Mouse (Mus musculus) midbrain, embryonic 10.5 days (tissue): ENCODE results near the gene Gm44596. TPM values are rescaled to one million over a fixed set of nuclear protein-coding genes. Genes with fewer than 3 reads are reported as not detected.
A peak's percentile ranks its signal among the peaks of the same experiment; 100 is the strongest.
"Not testable (repeated sequence)": the region's sequence is repeated elsewhere in the genome, so short reads cannot be mapped to it uniquely, and the experiment has no call there.

Source experiments
- DNase-seq: peaks from one replicate; pipeline ENCODE4 v3.0.0-alpha.2; 2017; ENCODE audit warnings: low spot score
- H3K27ac ChIP-seq: fragments of 300-500 bp; sonication (generic); replicated peaks from 2 replicates; pipeline ENCODE4 v1.5.1; 2016; ENCODE audit warnings: mild to moderate bottlenecking
- H3K27me3 ChIP-seq: fragments of 300-500 bp; sonication (generic); 2 replicates; pipeline ENCODE4 v1.6.1; 2016; ENCODE audit warnings: low read depth, mild to moderate bottlenecking; ENCODE audit not compliant: poor library complexity, severe bottlenecking
- H3K36me3 ChIP-seq: fragments of 300-500 bp; sonication (generic); 2 replicates; pipeline ENCODE4 v1.6.1; 2016; ENCODE audit warnings: mild to moderate bottlenecking, moderate library complexity
- H3K4me1 ChIP-seq: fragments of 300-500 bp; sonication (generic); 2 replicates; pipeline ENCODE4 v1.6.1; 2016
- H3K4me3 ChIP-seq: fragments of 300-500 bp; sonication (generic); 2 replicates; pipeline ENCODE4 v1.5.1; 2016; ENCODE audit warnings: mild to moderate bottlenecking, moderate library complexity
- H3K9me3 ChIP-seq: fragments of 300-500 bp; sonication (generic); replicated peaks from 2 replicates; pipeline ENCODE4 v1.6.1; 2016; ENCODE audit warnings: mild to moderate bottlenecking
- WGBS: fragments of 180-500 bp; shearing (Covaris S2); methylation state at CpG from one replicate; pipeline ENCODE4 v1.1.7; 2016; 5-methylcytosine and 5-hydroxymethylcytosine counted together
- polyA plus RNA-seq: library from polyadenylated mRNA; unstranded; fragments of >200 nt; fragmentation: Nextera tagmentation; extraction: Ambion mirVana; gene quantifications from 2 replicates; pipeline ENCODE4 v1.2.1, GENCODE M21; 2016

Gene Gm44596
- polyA plus RNA-seq, 1 experiment from 2014 or later, result not detected

- H3K36me3 ChIP-seq, result peaks cover 47% of the 10 kb centered on the region
- no peaks in the 10 kb centered on the region for H3K9me3 ChIP-seq
- H3K4me1 ChIP-seq, result peaks cover 51% of the 10 kb centered on the region
- no peak for DNase-seq
- 17% methylated on average over 9 of the region's 9 CpGs for WGBS
- peak overlapping the region; percentile 97 for H3K4me3 ChIP-seq
- H3K27ac ChIP-seq, result peak overlapping the region; percentile 99
- no peaks in the 10 kb centered on the region for H3K27me3 ChIP-seq
Observed at GRCm38 (mm10) chr6:128361901-128362300, 13.4 kb upstream of the Gm44596 start.

- no peaks in the 10 kb centered on the region for H3K27me3 ChIP-seq
- H3K9me3 ChIP-seq, result no peaks in the 10 kb centered on the region
- H3K4me1 ChIP-seq, result peaks cover 51% of the 10 kb centered on the region
- peak within 1 kb of the TSS; percentile 97 for H3K4me3 ChIP-seq
- peaks cover 47% of the 10 kb centered on the region for H3K36me3 ChIP-seq
- H3K27ac ChIP-seq, result peak within 1 kb of the TSS; percentile 99
- DNase-seq, result peak; percentile 91
- WGBS, result under 1% methylated on average over 76 of the region's 76 CpGs
Observed at GRCm38 (mm10) chr6:128362381-128363006, 12.8 kb upstream of the Gm44596 start, which contains the start of the genes Rhno1 and Foxm1. Gene Rhno1 (minus strand): TSS chr6:128362911. Gene Foxm1 (plus strand): TSS chr6:128362967.

GRCm38 (mm10) chr6:128363007-128363825, 12.1 kb upstream of the Gm44596 start:
- Histone ChIP-seq H3K4me3 (peak overlapping the region; percentile 97), H3K27ac (peak overlapping the region; percentile 99), H3K36me3 (peaks cover 47% of the 10 kb centered on the region), H3K4me1 (peaks cover 51% of the 10 kb centered on the region), H3K27me3 (no peaks in the 10 kb centered on the region), H3K9me3 (no peaks in the 10 kb centered on the region)
- WGBS, result 1% methylated on average over 46 of the region's 46 CpGs
- DNase-seq, result peak; percentile 76

GRCm38 (mm10) chr6:128364721-128365120, 10.6 kb upstream of the Gm44596 start:
- peaks cover 53% of the 10 kb centered on the region for H3K36me3 ChIP-seq
- WGBS, result 84% methylated on average over 6 of the region's 6 CpGs
- DNase-seq, result no peak
- H3K27me3 ChIP-seq, result no peaks in the 10 kb centered on the region
- H3K4me1 ChIP-seq, result peaks cover 50% of the 10 kb centered on the region
- no peak overlapping the region; the same call in 1 of the 2 replicates for H3K27ac ChIP-seq
- H3K4me3 ChIP-seq, result peak overlapping the region; percentile 97
- H3K9me3 ChIP-seq, result no peaks in the 10 kb centered on the region

GRCm38 (mm10) chr6:128366466-128366865, 8.8 kb upstream of the Gm44596 start:
- Histone ChIP-seq H3K4me3 (no peak overlapping the region), H3K36me3 (peaks cover 71% of the 10 kb centered on the region), H3K4me1 (peaks cover 32% of the 10 kb centered on the region), H3K27me3 (no peaks in the 10 kb centered on the region), H3K9me3 (no peaks in the 10 kb centered on the region), H3K27ac (no peak overlapping the region)
- no peak for DNase-seq
- WGBS, result 94% methylated on average over 5 of the region's 5 CpGs

GRCm38 (mm10) chr6:128370040-128370439, 5.3 kb upstream of the Gm44596 start:
- no peaks in the 10 kb centered on the region for H3K9me3 ChIP-seq
- H3K4me1 ChIP-seq, result peaks cover 29% of the 10 kb centered on the region
- no peak for DNase-seq
- H3K36me3 ChIP-seq, result peaks cover 100% of the 10 kb centered on the region
- 96% methylated on average over 5 of the region's 5 CpGs for WGBS
- no peak overlapping the region for H3K27ac ChIP-seq
- H3K27me3 ChIP-seq, result no peaks in the 10 kb centered on the region
- no peak overlapping the region for H3K4me3 ChIP-seq

GRCm38 (mm10) chr6:128376371-128377085, 1.2 kb downstream of the Gm44596 start:
- Histone ChIP-seq H3K9me3 (no peaks in the 10 kb centered on the region), H3K27me3 (no peaks in the 10 kb centered on the region), H3K4me1 (peaks cover 32% of the 10 kb centered on the region), H3K36me3 (peaks cover 57% of the 10 kb centered on the region), H3K4me3 (no peak overlapping the region), H3K27ac (no peak overlapping the region)
- DNase-seq, result no peak
- WGBS, result 91% methylated on average over 17 of the region's 17 CpGs

- WGBS, result 88% methylated on average over 16 of the region's 16 CpGs
- peaks cover 15% of the 10 kb centered on the region for H3K4me1 ChIP-seq
- H3K36me3 ChIP-seq, result peaks cover 26% of the 10 kb centered on the region
- DNase-seq, result no peak
- H3K27me3 ChIP-seq, result no peaks in the 10 kb centered on the region
- no peak overlapping the region for H3K4me3 ChIP-seq
- no peak overlapping the region for H3K27ac ChIP-seq
- no peaks in the 10 kb centered on the region for H3K9me3 ChIP-seq
Observed at GRCm38 (mm10) chr6:128379636-128380035, 4.3 kb downstream of the Gm44596 start.

GRCm38 (mm10) chr6:128380594-128381167, 5.4 kb downstream of the Gm44596 start:
- not testable (repeated sequence) for H3K27me3 ChIP-seq, H3K27ac ChIP-seq, H3K4me1 ChIP-seq, DNase-seq, H3K9me3 ChIP-seq, H3K4me3 ChIP-seq
- 61% methylated on average over 1 of the region's 1 CpGs for WGBS
- peaks cover 18% of the 10 kb centered on the region for H3K36me3 ChIP-seq

- H3K4me1 ChIP-seq, result no peaks in the 10 kb centered on the region; the same call in 1 of the 2 replicates
- H3K4me3 ChIP-seq, result no peak overlapping the region
- H3K9me3 ChIP-seq, result no peaks in the 10 kb centered on the region
- DNase-seq, result no peak
- H3K27ac ChIP-seq, result no peak overlapping the region
- peaks cover 12% of the 10 kb centered on the region for H3K36me3 ChIP-seq
- WGBS, result 82% methylated on average over 3 of the region's 3 CpGs
- H3K27me3 ChIP-seq, result no peaks in the 10 kb centered on the region
Observed at GRCm38 (mm10) chr6:128381254-128381653, 6.0 kb downstream of the Gm44596 start.

GRCm38 (mm10) chr6:128383752-128384151, 8.4 kb downstream of the Gm44596 start:
- Histone ChIP-seq H3K4me1 (no peaks in the 10 kb centered on the region), H3K27ac (no peak overlapping the region), H3K4me3 (no peak overlapping the region), H3K36me3 (no peaks in the 10 kb centered on the region), H3K9me3 (no peaks in the 10 kb centered on the region), H3K27me3 (no peaks in the 10 kb centered on the region)
- 86% methylated on average over 7 of the region's 7 CpGs for WGBS
- no peak for DNase-seq

- Histone ChIP-seq H3K36me3 (no peaks in the 10 kb centered on the region), H3K4me3 (no peak overlapping the region), H3K27me3 (no peaks in the 10 kb centered on the region), H3K27ac (no peak overlapping the region), H3K9me3 (no peaks in the 10 kb centered on the region), H3K4me1 (no peaks in the 10 kb centered on the region)
- 85% methylated on average over 1 of the region's 1 CpGs for WGBS
- no peak for DNase-seq
Observed at GRCm38 (mm10) chr6:128385026-128385425, 9.7 kb downstream of the Gm44596 start.
